Comparison of ENCODE assay signal across 8 mouse cellular contexts in genomic region chr1:51616091-51616490, GRCm38 (mm10).
"Had no signal": no experiment of that assay in that cellular context is flagged by ENCODE, and none has a peak within 500 bp of the region (broad histone marks: within the 10 kb centered on the region; RNA-seq: fewer than 3 reads in every experiment).

No protein-coding gene starts in this region.

- H3K4me2 ChIP-seq: lung, embryonic 15.5 days; midbrain, embryonic 11.5 days; midbrain, embryonic 13.5 days; midbrain, embryonic 15.5 days; neural tube, embryonic 12.5 days had no signal

- DNase-seq: thymus, adult 18-20 months had no signal

- H3K36me3 ChIP-seq: lung, embryonic 15.5 days; midbrain, embryonic 13.5 days; midbrain, embryonic 15.5 days; neural tube, embryonic 12.5 days had no signal

- H3K9me3 ChIP-seq: lung, embryonic 15.5 days; megakaryocyte, embryonic 14.5 days; midbrain, embryonic 13.5 days; midbrain, embryonic 15.5 days; neural tube, embryonic 12.5 days had no signal

- H3K27me3 ChIP-seq: lung, embryonic 15.5 days; midbrain, embryonic 15.5 days; neural tube, embryonic 12.5 days had no signal

- H3K4me3 ChIP-seq: lung, embryonic 15.5 days; megakaryocyte, embryonic 14.5 days; midbrain, embryonic 13.5 days; midbrain, embryonic 15.5 days; neural tube, embryonic 12.5 days had no signal

- H3K27ac ChIP-seq: lung, embryonic 15.5 days; macrophage; midbrain, embryonic 13.5 days; midbrain, embryonic 15.5 days; neural tube, embryonic 12.5 days had no signal

- H3K4me1 ChIP-seq: lung, embryonic 15.5 days; megakaryocyte, embryonic 14.5 days had no signal

- H3K9ac ChIP-seq: lung, embryonic 15.5 days; midbrain, embryonic 13.5 days; midbrain, embryonic 15.5 days; neural tube, embryonic 12.5 days had no signal
